Mouse (Mus musculus): ENCODE results near the gene Il3.

Gene Il3

DNA sequence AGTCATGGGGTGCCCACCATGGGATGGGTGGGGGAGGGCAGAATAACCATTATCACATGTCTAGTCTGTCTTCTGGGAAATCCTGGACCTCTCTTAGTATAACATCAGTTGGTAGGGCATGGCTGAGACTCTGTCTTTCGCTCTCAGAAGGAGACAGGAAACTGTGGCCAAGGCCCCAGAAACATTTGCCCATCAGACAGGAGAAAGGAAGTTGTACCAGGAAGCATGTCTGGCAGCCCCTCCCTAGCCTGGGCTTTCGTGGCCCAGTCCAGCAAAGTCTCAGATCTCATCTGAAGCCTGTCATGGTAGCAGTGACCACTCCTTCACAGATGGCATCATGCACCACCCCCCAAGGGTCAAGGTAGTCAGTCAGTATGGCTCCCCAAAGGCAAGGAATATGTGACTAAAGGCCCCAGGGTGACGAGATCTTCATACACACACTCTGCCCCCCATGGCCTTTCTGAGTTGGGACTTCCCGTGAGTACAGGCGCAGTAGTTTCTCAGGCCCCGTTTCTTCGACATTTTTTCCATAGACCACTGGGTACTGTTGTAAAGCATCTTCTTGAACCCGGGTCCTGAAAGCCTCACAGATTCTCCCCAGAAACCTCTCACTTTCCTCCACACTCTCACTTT lies 20.9 kb upstream of the Il3 start:
- DNase-seq (ENCODE audit: low read depth, low spot score) = no peak

DNA sequence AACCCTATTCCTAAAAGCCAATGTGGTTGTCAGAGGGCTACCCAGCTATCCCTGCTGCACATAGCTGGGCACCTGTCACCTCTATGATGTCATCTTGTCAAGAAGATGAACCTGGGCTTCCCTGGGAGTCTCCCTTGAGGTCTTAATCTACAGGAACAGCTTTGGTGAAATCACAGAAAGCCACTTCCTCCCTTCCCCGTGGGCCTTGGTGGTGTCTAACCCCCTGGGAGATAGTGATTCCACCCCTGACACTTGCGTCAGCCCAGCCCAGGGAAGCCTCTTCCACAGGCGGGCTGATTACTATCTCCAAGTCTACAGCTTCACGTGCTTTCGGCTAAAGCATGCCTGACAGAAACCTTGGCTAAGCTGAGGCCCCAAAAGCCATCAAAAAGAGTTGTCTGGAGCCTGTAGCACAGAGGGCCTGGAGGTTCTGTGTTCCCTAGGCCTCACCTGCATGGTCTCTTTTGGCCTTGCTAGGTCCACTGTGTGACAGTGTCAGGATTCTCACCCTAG lies 4.4 kb upstream of the Il3 start:
- no peak for DNase-seq (ENCODE audit: low read depth, low spot score)

DNA sequence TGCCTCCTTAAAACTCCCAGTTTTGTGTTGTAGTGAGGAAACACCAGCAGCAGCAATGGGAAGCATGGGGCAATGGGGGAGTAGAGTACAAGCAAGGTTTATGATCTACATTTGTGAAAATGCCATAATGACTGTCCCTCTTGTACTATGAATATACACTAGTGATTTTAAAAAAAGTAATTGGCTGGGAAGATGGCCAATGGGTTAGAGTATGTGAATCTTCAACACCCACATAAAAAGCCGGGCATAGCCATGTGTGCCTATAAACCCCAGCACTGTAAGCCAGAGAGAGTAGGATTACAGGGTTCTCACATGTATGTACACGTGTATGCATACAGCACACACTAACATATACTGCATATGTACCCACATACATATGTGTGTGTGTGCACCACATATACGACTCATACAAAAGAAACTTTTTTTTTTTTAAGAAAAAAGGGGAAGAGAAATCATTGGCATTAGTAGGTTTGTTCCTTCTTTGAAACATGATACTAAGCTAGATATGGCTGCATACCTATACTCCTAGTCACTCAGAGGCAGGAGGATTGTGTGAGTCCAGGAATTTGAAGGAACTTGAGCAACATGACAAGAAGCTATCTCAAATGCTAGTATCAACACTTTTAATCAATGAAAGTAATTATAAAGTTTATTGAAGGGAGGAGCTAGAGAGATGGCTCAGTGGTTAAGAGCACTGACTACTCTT lies 2.3 kb upstream of the Il3 start:
- DNase-seq (ENCODE audit: low read depth, low spot score) = peak; percentile 31

DNA sequence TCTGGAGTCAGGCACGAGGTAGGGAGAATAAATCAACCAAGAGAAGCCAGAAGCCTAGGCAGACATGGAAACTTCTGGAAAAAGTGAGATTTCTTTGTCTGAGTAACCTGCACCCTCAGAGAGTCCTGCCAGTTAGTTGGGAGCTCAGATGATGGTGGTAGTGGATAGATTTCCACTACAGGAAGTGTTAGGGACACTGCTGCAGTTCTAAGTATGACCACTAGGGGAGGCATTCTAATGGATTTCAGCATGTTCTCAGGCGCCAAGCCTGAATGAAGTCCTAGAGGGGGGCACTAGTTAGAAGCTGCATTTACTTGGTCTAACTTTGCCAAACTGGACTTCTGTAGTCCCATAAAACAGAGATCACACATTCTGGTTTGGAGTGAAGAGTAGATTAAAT lies 2.5 kb downstream of the Il3 start:
- peak; percentile 85 for DNase-seq (ENCODE audit: low read depth, low spot score)

DNA sequence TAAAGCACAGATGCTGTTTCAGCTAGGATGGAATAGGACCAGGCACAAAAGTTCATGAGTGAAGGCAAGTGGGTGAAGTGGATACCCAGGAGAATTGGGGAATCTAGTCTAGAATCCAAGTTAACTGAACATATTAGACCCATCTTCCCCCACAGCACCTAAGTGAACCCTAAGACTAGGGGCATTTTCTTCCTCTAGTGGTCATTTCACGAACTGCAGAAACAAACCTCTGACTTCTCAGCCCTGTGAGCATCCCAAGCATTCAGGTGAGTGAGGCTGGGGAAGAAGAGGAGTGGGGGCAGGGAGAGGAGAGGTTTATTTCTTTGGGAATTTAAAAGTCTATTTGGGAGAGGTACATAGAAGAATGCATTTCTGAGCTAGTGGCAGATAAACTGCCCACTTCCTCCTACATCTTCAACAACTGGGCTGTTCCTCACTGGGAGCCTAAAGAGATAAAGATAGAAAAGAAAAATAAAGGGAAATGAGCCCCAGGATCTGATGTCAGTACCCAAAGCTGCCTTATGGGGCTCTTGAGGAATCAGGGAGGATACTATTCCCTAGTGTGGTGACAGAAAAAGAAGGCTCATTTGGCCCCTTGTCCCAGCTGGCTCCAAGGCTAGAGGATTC lies 3.6 kb downstream of the Il3 start:
- no peak for DNase-seq (ENCODE audit: low read depth, low spot score)

DNA sequence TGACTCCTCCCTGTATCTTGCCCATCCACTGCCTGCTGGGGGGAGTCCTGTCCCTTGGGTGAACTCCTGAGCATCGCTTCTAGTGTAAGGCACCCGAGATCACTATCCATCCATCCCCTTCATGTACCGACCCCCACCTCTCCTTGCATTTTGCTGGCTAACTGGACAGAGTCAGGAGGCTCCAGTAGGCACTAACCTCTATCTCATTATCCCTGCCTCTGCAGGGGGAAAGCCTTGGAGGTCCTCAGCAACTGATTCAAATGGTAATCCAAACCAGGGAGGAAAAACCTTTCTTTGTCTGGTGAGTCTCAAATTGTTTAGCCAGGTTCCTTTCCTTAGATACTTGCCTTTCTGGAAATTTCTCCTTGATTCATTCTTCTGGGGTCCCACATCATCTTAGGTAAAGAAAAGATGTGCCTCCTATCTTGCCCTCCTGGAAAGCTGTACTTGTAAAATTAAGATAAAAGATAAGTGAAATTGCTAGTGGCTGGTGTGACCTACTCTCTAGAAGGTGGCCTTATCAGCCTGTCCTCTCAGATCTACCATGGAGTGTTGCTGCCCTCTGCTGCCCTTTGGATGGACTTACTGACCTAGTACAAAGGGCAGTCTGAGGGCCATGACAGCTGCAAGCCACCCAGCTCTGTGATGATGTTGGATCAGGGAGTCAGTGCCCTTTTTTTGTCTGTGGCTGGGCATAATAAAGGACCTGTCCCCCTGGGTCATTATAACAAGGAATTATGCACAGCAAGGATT lies 10.3 kb downstream of the Il3 start:
- DNase-seq (ENCODE audit: low read depth, low spot score) = peak; percentile 94

DNA sequence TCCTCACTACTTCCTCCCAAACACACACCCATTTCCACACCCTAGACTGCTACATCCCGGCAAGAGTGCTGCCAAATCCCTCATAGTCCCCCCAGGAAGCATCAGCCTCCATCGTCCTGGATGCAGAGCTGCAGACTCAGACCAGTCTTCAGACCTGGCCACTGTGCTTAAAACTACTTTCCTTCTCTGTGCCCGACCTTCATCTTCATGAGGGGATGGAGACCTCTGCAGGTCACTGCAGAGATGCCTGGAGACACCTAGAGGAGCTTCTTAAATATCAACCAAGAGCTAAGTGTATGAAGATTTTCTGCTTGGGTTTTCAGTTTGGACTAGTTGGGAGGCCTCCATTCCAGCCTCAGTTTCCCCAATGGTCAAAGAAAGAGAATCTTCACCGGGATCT lies 13.0 kb downstream of the Il3 start:
- DNase-seq (ENCODE audit: low read depth, low spot score) = peak; percentile 55

DNA sequence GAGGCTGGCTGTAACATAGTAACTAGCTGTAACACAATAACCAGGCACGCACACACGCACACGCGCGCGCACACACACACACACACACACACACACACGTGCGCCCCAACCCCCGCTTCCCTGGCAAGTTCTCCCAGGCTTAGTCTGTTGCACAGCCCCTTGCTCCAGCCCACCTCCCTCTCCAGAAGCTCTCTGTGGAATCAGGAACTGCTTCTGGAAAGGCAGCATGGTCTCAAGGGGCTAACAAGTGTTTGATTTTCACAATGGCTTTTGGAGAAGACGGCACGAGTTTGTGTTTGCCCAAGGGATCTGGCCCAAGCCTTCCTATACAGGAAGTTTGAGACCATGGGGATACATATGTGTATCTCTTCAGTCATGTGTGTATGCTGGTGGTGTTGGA lies 16.5 kb downstream of the Il3 start:
- DNase-seq (ENCODE audit: low read depth, low spot score) = no peak

DNA sequence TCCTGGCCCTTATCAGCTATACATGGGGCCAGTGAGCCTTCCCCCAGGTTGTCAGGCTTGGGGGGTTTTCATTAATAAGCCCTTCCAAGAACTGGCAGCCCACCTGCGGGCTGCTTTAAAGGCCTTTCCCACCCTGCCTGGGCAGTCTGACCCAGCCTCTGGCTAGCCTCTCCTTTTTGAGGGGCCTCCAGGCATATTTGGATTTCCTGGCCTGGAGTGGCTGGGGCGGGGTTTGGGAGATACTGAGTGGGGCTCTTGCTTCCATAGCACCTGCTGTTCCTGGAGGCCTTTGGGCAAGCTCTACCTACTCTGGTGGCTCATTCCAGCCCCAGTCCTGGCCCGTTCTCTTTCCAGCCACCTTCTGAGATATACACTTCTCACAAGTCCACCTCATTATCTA lies 17.3 kb downstream of the Il3 start:
- no peak for DNase-seq (ENCODE audit: low read depth, low spot score)

DNA sequence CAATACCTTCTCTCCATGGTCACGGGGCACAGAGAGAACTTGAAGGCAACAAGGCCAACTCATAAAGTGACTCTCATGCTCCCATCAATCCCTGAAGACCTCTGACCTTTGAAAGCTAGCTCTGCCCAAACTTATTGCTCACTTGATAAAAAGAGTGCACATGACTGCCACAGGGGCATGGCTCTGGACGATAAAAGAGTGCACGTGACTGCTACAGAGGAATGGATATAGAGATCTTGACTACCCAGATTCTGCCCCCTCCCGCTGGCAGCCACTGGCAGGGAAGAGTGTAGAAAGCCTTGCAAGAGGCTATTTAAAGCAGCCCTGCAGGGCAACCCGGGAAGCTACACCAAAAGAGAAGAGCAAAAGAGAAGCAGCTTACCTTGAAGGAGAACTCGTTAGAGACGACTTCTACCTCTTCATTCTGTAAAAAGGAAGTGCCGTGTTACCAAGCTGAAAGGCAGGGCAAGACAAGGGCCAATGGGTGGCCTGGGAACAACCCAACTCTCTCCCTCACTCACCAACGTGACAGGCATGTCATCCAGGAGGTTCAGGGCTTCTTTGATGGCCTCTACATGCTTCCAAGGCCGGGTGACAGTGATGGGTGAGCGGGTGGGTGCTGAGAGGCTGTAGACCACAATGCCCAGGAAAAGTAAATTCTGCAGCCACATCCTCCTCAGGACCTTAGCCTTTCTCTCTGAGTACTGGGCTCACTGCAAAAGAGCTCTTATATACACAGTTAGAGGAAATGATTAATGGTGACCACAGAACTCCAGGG lies 17.9 kb downstream of the Il3 start, which contains the start of gene Csf2:
Csf2 (minus strand) TSS at position 728 of the 778 bp plus-strand sequence.
- no peak for DNase-seq (ENCODE audit: low read depth, low spot score)

DNA sequence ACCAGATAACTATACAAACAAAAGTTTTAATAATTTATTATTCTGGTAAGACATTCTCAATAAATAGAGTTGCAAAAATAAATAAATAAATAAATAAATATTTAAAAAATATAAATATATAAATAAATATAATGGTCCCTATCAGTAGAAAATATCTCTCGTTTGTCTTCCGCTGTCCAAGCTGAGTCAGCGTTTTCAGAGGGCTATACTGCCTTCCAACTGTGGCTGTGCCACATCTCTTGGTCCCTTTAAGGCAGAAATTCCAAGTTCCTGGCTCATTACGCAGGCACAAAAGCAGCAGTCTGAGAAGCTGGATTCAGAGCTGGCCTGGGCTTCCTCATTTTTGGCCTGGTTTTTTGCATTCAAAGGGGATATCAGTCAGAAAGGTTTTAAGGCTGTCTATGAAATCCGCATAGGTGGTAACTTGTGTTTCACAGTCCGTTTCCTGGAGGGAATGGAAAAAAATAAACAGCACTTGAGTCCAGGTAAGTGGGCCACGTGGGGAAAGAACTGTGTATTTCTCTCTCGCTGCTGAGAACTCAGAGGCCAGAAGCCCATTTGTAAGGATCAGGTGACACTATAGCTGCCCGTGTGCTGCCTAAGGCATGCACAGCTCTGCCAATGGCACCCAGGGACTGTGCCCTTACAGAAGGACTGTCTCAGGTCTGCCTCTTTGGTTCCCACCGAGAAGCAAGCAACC lies 19.7 kb downstream of the Il3 start:
- no peak for DNase-seq (ENCODE audit: low read depth, low spot score)

DNA sequence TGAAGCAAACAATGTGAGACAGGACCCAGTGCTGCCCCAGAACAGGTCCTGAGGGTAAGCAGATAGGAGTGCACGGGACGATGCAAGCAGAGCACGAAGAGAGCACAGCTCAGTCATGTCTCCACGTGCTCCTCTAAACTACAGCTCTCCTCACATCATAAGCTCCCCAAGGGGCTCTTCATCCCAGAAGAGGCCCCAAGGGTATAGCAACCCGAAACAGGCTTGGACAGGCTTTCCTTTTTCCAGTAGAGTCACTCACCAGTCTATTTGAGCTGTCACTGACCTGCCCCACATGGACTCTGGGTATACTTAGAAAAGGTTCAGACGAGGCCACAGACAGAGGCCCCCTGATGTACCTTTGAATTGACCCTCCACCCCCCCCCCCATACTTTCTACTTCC lies 22.6 kb downstream of the Il3 start:
- no peak for DNase-seq (ENCODE audit: low read depth, low spot score)

DNA sequence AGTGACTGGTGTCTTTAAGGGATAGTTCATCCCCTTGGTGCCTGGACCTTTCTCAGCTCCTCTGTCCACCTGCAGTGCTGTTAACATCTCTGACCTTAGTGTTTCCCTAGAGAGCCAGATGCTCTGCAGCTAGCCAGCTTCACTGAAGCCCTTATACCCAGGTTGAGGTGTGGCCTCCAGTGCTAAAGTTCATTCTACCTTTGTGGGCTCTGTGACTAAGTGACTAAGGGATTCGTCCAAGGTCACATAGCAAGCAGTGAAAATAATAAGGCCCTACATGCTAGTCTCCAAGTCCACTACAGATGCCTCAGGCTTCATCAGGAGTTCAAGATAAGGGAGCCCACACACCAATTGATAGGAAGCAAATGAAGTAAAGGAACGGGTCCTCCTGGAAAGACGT lies 24.6 kb downstream of the Il3 start:
- no peak for DNase-seq (ENCODE audit: low read depth, low spot score)

DNA sequence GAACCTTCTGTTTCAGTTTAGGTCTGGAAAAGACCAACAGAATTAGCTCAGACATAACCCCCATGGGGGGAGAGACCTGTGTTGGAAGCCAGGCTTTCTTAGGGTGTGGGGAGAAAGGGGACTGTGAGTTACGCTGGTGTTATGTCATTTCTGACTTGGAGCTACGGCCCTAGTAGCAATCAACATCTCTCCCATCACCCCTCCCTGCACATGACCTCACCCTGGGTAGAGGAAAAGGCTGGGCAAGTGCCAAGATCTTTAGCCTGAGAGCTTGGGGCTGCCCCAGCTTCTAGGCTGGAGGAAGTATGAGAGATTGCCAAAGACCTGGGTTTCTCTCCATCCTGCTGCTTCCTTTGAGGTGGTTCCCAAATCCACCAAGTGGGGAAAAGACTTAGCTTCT lies 30.1 kb downstream of the Il3 start:
- peak; percentile 58 for DNase-seq (ENCODE audit: low read depth, low spot score)

DNA sequence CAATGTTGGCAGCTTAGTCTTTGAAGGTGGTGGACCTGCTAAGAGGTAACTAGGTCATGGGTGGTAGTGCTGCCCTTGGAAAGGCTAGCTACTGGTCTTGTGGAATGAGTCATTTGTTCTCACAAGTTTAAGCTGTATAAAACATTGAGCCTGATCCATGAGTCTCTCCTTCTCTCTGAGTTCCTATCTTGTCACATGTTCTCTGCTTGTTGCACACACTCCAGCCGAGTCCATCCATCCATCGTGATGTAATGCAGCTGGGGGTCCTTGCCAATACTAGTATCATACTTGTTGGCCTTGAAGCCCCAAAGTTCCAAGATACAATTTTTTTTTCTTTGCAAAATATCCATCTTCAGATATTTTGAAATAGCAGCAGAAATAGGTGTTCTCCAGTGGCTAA lies 39.6 kb downstream of the Il3 start:
- DNase-seq (ENCODE audit: low read depth, low spot score) = no peak

DNA sequence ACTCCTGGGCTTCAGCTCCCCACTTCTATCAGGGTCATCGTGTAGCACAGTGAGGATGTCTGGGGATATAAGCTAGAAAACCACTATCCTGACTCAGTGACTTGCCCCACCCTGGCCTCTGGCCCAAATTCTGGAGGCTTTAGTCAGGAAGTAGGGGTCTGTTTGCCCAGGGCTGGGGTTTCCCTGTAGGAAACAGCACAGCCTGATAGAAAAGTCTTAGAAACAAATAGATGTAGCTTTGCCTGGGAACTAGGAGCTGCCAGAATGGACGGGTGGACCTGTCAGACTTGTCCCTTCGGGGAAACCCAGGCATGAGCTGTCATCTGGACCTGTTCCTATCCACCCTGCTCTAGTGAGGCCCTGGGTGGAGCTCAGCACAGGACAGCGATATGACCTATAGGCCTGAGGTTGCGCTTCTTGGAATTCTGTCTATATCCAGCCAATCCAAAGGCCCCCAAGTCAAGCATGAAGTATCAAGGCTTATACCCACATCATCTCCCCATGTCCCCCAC lies 42.5 kb downstream of the Il3 start:
- no peak for DNase-seq (ENCODE audit: low read depth, low spot score)

DNA sequence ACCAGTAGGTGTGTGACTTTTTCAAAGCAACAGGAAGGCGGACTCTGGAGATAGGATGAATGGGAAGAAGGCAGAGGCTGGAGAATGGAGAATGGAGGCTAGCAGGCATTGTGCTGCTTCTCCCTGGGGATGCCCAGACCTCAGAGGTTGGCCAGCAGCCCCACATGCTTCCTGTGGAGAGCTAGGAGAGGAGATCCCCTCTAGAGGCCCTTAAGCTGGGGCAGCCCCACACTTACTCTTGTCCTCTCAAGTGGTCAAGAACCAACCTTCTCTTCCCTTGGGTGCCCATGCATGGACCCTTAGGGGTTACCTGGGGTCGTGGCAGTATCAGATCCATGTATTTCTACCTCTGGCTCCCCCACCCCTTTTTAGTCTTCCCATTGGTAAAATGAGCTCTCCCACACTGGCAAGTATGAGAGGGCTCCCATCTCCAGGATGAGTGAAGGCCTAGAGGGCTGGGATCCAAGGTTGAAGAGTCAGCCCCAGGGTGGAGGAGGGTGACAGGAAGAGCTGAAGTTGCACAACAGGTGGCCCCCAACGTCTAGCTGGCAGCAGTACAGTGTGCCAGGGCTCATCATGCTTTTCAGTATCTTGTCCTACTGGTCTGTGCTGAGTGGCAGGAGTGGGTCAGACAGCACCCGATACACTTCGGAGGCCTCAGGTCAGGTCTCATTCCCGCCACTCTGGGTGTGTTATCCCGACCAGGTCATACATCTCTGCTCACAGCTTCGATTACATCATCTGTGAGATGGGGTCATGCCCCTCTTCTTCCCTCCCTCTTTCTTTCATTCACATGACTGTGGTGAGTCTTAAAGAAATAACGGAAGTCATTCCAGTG lies 43.2 kb downstream of the Il3 start:
- DNase-seq (ENCODE audit: low read depth, low spot score) = no peak

DNA sequence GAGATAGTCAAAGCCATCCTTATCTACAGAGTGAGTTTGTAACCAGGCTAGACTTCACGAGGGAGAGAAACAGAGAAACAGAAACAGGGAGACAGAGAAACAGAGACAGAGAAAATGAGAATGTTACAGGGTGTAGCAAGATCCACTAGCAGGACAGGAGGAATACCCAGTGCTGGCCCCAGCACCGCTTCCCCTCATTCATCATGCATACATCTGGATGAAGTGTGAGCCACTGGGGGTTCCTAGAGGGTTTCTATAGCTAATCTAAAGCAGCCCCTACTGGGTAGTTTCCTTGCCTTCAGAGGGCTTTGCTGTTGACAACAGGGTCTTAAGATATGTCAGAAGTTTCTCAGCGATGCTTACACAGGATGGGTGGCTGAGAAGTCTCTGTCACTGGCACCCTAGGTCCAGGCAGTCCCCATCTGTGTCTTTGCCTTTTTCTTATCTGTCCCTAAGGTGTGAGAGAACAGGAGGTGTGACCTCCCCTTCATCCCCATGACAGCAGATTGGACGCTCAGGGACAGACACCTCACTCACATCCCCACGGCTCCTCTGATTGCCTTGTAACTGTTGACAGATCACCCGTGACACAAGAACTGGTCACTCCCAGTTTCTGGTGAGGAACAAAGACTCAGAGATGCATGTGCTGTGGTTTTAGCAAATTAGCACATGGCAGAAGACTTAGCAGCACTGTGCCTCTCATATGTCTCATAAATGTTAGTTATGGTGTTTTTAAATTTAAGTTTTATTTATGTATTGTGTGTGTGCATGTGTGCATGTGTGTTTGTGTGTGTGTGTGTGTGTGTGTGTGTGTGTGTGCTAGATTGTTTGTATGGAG lies 47.0 kb downstream of the Il3 start:
- DNase-seq (ENCODE audit: low read depth, low spot score) = no peak

DNA sequence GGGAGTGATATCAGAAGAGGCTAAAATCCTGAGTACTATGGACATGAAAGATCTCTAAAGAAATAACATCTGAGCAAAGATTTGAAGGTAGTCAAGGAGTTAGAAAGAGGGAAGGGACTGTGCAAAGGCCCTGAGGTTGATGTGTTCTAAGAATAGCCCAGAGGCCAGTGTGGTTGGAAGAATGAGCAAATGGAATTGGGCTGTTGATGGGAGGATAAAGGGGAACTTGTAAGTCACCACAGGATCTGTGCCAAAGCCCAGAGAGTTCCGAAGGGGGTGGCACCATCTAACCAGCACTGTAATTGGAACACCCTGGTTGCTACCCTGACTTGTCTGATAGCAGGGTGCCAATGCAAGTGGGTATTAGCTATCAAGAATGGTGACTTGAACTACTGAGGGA lies 47.9 kb downstream of the Il3 start:
- DNase-seq (ENCODE audit: low read depth, low spot score) = no peak

All from brain, adult 2 months (tissue).